Mouse (Mus musculus) right cerebral cortex, adult 2 months (tissue): ENCODE data around the gene Map3k7.

ENCODE experiments used
- DNase-seq, 2 experiments: peaks; one replicate each; pipeline ENCODE4 v3.0.0; 2021 to 2022; ENCODE audit warnings: low spot score in 2 of 2

Map3k7 gene

GRCm38 (mm10) chr4:32060686-32061085 lies 96.8 kb downstream of the Map3k7 start:
- no peak for DNase-seq

- DNase-seq: peak in 1 of 2 experiments; percentile 23
Observed at GRCm38 (mm10) chr4:32062381-32063059, 98.6 kb downstream of the Map3k7 start.

DNA sequence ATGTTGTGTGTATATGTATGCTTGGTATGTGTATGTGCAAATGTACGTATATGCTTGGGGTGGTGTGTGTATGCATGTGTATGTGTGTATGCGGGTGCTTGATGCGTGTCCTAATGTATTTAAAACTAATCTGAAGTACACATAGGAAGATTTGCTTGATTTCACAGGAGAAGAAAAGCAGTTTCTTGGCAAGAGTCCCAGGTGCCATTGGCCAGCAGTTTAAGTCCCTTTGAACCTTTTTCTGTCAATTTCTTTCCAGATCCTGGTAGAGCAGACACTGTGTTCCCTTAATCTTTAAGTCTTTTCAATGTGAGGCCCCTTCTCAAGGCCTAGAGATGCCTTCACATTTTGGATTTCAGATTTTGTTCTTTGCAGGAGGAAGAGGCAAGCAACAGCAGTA lies 99.4 kb downstream of the Map3k7 start:
- no peak for DNase-seq
